Mouse (Mus musculus): ENCODE measurements around the gene Baz2b. TPM values are rescaled to one million over a fixed set of nuclear protein-coding genes. Genes with fewer than 3 reads are reported as not detected.

Baz2b gene
- polyA plus RNA-seq, 1 experiment from 2014 or later: 79.0 TPM

DNA sequence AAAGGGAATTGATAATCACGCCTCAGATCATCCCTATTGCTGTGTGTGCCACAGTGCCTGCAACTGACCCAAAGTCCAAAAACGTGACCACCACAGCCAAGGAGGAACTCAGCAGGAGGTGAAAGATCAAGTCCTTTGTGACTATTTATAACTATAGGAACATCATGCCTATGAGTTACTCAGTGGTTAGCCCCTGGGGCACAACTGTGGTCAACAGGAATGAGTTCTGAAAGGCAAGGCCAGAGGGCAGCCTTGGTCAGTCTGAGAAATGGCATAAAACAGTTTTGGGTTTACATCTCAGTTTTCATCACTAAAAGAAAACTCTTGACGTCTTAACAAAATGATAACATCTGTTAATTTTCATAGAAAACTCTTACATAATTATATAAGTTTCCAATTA, 254.8 kb downstream of the Baz2b start:
- 74% methylated on average over 3 of the region's 3 CpGs for WGBS
- Histone ChIP-seq H3K9ac (no peak overlapping the region), H3K4me3 (no peak overlapping the region), H3K4me1 (replicated peaks) (peaks cover 5% of the 10 kb centered on the region; the same call in 1 of the 2 replicates), H3K9me3 (no peaks in the 10 kb centered on the region), H3K36me3 (peaks cover 43% of the 10 kb centered on the region), H3K4me2 (no peak overlapping the region), H3K27ac (replicated peaks) (no peak overlapping the region), H3K27me3 (no peaks in the 10 kb centered on the region)
- ATAC-seq (ENCODE audit: low read depth): no peak

GRCm38 (mm10) chr2:59952286-59953014, 257.2 kb downstream of the Baz2b start:
- no peak for ATAC-seq (ENCODE audit: low read depth)
- Histone ChIP-seq H3K27ac (replicated peaks) (no peak overlapping the region), H3K9me3 (no peaks in the 10 kb centered on the region), H3K9ac (no peak overlapping the region), H3K27me3 (no peaks in the 10 kb centered on the region), H3K4me2 (no peak overlapping the region), H3K4me3 (no peak overlapping the region), H3K4me1 (replicated peaks) (no peaks in the 10 kb centered on the region), H3K36me3 (peaks cover 38% of the 10 kb centered on the region)
- WGBS: 91% methylated on average over 13 of the region's 13 CpGs

GRCm38 (mm10) chr2:59951706-59952105, 257.9 kb downstream of the Baz2b start:
- no peak overlapping the region for H3K4me2 ChIP-seq
- H3K9me3 ChIP-seq: no peaks in the 10 kb centered on the region
- no peak overlapping the region for H3K9ac ChIP-seq
- WGBS: 93% methylated on average over 8 of the region's 8 CpGs
- peaks cover 36% of the 10 kb centered on the region for H3K36me3 ChIP-seq
- H3K4me3 ChIP-seq: no peak overlapping the region
- H3K27me3 ChIP-seq: no peaks in the 10 kb centered on the region
- ATAC-seq (ENCODE audit: low read depth): no peak
- H3K4me1 ChIP-seq (replicated peaks): no peaks in the 10 kb centered on the region
- no peak overlapping the region for H3K27ac ChIP-seq (replicated peaks)

GRCm38 (mm10) chr2:59951127-59951526, 258.5 kb downstream of the Baz2b start:
- H3K36me3 ChIP-seq: peaks cover 35% of the 10 kb centered on the region
- no peak overlapping the region for H3K27ac ChIP-seq (replicated peaks)
- 88% methylated on average over 4 of the region's 4 CpGs for WGBS
- no peak overlapping the region for H3K9ac ChIP-seq
- H3K4me3 ChIP-seq: no peak overlapping the region
- no peak overlapping the region for H3K4me2 ChIP-seq
- no peaks in the 10 kb centered on the region for H3K27me3 ChIP-seq
- H3K9me3 ChIP-seq: no peaks in the 10 kb centered on the region
- ATAC-seq (ENCODE audit: low read depth): no peak
- H3K4me1 ChIP-seq (replicated peaks): no peaks in the 10 kb centered on the region

GRCm38 (mm10) chr2:59936296-59936695, 273.3 kb downstream of the Baz2b start:
- WGBS: 14% methylated on average over 9 of the region's 9 CpGs
- no peaks in the 10 kb centered on the region for H3K9me3 ChIP-seq
- no peaks in the 10 kb centered on the region for H3K4me1 ChIP-seq (replicated peaks)
- no peak overlapping the region for H3K4me3 ChIP-seq
- H3K27me3 ChIP-seq: no peaks in the 10 kb centered on the region
- no peak; the same call in 1 of the 2 replicates for ATAC-seq (ENCODE audit: low read depth)
- no peak overlapping the region for H3K4me2 ChIP-seq
- H3K9ac ChIP-seq: no peak overlapping the region
- H3K36me3 ChIP-seq: peaks cover 32% of the 10 kb centered on the region
- H3K27ac ChIP-seq (replicated peaks): 0 out of 2 replicates have a peak overlapping the region, but pooled peaks have one; percentile 23

- no peak overlapping the region for H3K4me3 ChIP-seq
- H3K4me2 ChIP-seq: no peak overlapping the region
- no peaks in the 10 kb centered on the region for H3K27me3 ChIP-seq
- no peaks in the 10 kb centered on the region for H3K9me3 ChIP-seq
- no peak overlapping the region for H3K9ac ChIP-seq
- ATAC-seq (ENCODE audit: low read depth): no peak
- WGBS: 95% methylated on average over 3 of the region's 3 CpGs
- H3K36me3 ChIP-seq: peaks cover 26% of the 10 kb centered on the region
- H3K4me1 ChIP-seq (replicated peaks): no peaks in the 10 kb centered on the region
- no peak overlapping the region for H3K27ac ChIP-seq (replicated peaks)
Observed at GRCm38 (mm10) chr2:59933129-59933528, 276.5 kb downstream of the Baz2b start.

DNA sequence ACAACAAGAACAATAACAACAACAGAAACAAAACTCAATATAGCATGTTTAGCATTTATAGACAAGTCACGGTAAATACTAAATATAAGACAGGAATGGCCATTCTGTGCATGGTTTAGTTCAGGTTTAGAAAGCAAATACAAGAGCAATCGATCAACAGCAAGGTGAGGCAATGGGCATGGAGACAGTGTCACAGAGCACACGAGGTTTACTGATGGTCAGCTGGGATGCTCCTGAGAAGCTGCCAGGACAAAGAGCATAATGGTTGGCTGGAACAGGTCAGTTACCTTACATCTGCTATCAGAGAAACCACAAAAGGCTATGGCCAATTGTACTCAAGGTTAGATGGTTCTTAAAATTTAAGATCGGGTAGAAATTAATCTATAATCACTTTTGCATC, 277.4 kb downstream of the Baz2b start:
- no peak overlapping the region for H3K4me2 ChIP-seq
- peaks cover 26% of the 10 kb centered on the region for H3K36me3 ChIP-seq
- no peaks in the 10 kb centered on the region for H3K4me1 ChIP-seq (replicated peaks)
- H3K4me3 ChIP-seq: no peak overlapping the region
- WGBS: 94% methylated on average over 4 of the region's 4 CpGs
- ATAC-seq (ENCODE audit: low read depth): no peak
- no peak overlapping the region for H3K27ac ChIP-seq (replicated peaks)
- H3K27me3 ChIP-seq: no peaks in the 10 kb centered on the region
- no peaks in the 10 kb centered on the region for H3K9me3 ChIP-seq
- no peak overlapping the region for H3K9ac ChIP-seq

GRCm38 (mm10) chr2:59913610-59914009, 296.0 kb downstream of the Baz2b start:
- H3K9me3 ChIP-seq: no peaks in the 10 kb centered on the region
- H3K4me2 ChIP-seq: no peak overlapping the region
- WGBS: 83% methylated on average over 11 of the region's 11 CpGs
- no peak for ATAC-seq (ENCODE audit: low read depth)
- H3K9ac ChIP-seq: no peak overlapping the region
- H3K27ac ChIP-seq (replicated peaks): no peak overlapping the region
- H3K4me1 ChIP-seq (replicated peaks): no peaks in the 10 kb centered on the region
- no peaks in the 10 kb centered on the region for H3K27me3 ChIP-seq
- H3K36me3 ChIP-seq: peaks cover 78% of the 10 kb centered on the region
- no peak overlapping the region for H3K4me3 ChIP-seq

GRCm38 (mm10) chr2:59908048-59908447, 301.6 kb downstream of the Baz2b start:
- Histone ChIP-seq H3K4me2 (no peak overlapping the region), H3K9ac (no peak overlapping the region), H3K4me1 (replicated peaks) (no peaks in the 10 kb centered on the region), H3K9me3 (no peaks in the 10 kb centered on the region), H3K36me3 (peaks cover 72% of the 10 kb centered on the region), H3K27ac (replicated peaks) (no peak overlapping the region), H3K4me3 (no peak overlapping the region), H3K27me3 (no peaks in the 10 kb centered on the region)
- no peak for ATAC-seq (ENCODE audit: low read depth)
- 85% methylated on average over 9 of the region's 9 CpGs for WGBS

- WGBS: 89% methylated on average over 7 of the region's 7 CpGs
- Histone ChIP-seq H3K4me1 (replicated peaks) (no peaks in the 10 kb centered on the region), H3K9ac (no peak overlapping the region), H3K4me3 (no peak overlapping the region), H3K4me2 (no peak overlapping the region), H3K27ac (replicated peaks) (no peak overlapping the region), H3K9me3 (no peaks in the 10 kb centered on the region), H3K36me3 (peaks cover 68% of the 10 kb centered on the region), H3K27me3 (no peaks in the 10 kb centered on the region)
- no peak for ATAC-seq (ENCODE audit: low read depth)
Observed at GRCm38 (mm10) chr2:59904007-59904406, 305.6 kb downstream of the Baz2b start.

- no peak overlapping the region for H3K4me2 ChIP-seq
- peaks cover 52% of the 10 kb centered on the region for H3K36me3 ChIP-seq
- WGBS: 78% methylated on average over 4 of the region's 4 CpGs
- H3K4me3 ChIP-seq: no peak overlapping the region
- H3K27ac ChIP-seq (replicated peaks): no peak overlapping the region
- H3K9me3 ChIP-seq: no peaks in the 10 kb centered on the region
- no peaks in the 10 kb centered on the region for H3K27me3 ChIP-seq
- H3K9ac ChIP-seq: no peak overlapping the region
- H3K4me1 ChIP-seq (replicated peaks): no peaks in the 10 kb centered on the region
- ATAC-seq (ENCODE audit: low read depth): no peak
Observed at GRCm38 (mm10) chr2:59898666-59899065, 311.0 kb downstream of the Baz2b start.

DNA sequence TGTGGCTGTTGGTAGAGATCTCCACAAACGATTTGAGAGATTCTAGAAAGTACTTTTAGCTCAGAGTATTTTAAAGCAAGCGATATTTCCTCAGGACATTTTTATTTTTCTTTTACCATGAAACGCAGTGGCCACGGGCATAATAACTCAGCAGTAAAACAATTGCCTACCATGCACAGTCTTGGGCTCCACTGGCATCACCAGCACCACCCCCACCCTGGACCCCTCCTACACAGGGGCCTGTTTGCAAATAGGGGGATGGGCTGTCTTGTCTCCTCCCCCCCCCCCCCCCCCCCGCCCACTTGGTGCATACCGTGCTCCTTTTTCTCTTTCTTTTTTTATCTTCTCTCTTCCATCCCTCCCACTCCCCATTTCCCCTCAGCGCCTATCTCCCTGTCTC, 311.5 kb downstream of the Baz2b start:
- H3K27ac ChIP-seq (replicated peaks): no peak overlapping the region
- no peak overlapping the region for H3K4me3 ChIP-seq
- no peak overlapping the region for H3K9ac ChIP-seq
- H3K9me3 ChIP-seq: no peaks in the 10 kb centered on the region
- no peak overlapping the region for H3K4me2 ChIP-seq
- WGBS: 75% methylated on average over 6 of the region's 7 CpGs
- H3K36me3 ChIP-seq: peaks cover 49% of the 10 kb centered on the region
- H3K27me3 ChIP-seq: no peaks in the 10 kb centered on the region
- ATAC-seq (ENCODE audit: low read depth): peak; percentile 47; the same call in 1 of the 2 replicates
- H3K4me1 ChIP-seq (replicated peaks): no peaks in the 10 kb centered on the region

- Histone ChIP-seq H3K27me3 (no peaks in the 10 kb centered on the region), H3K27ac (replicated peaks) (no peak overlapping the region), H3K4me3 (no peak overlapping the region), H3K9ac (no peak overlapping the region), H3K4me1 (replicated peaks) (no peaks in the 10 kb centered on the region), H3K36me3 (peaks cover 48% of the 10 kb centered on the region), H3K9me3 (no peaks in the 10 kb centered on the region), H3K4me2 (no peak overlapping the region)
- no peak for ATAC-seq (ENCODE audit: low read depth)
- 89% methylated on average over 8 of the region's 8 CpGs for WGBS
Observed at GRCm38 (mm10) chr2:59896837-59897236, 312.8 kb downstream of the Baz2b start.

Measured in neural tube, embryonic 13.5 days (tissue).